Mouse (Mus musculus) WW6 (cell line): ENCODE results near the gene Prr15l.
A peak's percentile ranks its signal among the peaks of the same experiment; 100 is the strongest.

ENCODE experiments used
- DNase-seq: peaks from one replicate; pipeline ENCODE4 v3.0.0-alpha.2; 2013; ENCODE audit warnings: low read depth, low spot score

Prr15l gene

DNA sequence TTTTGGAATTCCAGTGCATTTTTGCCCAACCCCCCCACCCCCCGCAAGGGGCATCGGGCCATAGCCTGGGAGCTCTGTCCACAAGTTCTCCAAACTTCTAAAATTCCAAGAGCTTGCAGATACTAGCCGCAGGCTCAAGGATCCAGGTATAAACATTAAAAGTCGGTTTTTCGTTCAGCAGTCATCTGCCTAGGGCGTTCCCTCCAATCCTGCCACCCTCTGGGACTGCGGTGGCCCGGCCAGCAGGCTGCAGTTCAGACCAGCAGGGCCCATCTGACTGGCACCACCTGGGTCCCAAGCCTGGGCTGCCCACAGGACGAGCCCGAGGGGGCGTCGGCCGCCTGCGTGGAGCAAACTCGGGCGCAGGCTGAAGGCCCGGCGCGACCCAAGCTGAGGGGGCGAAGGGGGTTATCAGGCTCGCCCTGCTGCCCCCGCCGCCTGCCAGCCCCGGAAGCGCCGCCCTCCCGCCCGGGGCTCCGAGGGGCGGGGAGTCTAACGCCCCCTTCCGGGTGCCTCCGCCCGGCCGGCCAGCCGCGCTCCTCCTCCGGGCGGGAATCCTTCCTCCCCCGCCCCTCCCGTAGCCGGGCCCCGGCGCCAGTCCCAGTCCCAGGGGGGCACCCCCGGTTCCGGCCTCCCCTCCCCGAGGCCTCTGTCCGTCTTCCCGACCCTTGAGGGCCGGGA, 49.1 kb downstream of the Prr15l start:
- DNase-seq = no peak

DNA sequence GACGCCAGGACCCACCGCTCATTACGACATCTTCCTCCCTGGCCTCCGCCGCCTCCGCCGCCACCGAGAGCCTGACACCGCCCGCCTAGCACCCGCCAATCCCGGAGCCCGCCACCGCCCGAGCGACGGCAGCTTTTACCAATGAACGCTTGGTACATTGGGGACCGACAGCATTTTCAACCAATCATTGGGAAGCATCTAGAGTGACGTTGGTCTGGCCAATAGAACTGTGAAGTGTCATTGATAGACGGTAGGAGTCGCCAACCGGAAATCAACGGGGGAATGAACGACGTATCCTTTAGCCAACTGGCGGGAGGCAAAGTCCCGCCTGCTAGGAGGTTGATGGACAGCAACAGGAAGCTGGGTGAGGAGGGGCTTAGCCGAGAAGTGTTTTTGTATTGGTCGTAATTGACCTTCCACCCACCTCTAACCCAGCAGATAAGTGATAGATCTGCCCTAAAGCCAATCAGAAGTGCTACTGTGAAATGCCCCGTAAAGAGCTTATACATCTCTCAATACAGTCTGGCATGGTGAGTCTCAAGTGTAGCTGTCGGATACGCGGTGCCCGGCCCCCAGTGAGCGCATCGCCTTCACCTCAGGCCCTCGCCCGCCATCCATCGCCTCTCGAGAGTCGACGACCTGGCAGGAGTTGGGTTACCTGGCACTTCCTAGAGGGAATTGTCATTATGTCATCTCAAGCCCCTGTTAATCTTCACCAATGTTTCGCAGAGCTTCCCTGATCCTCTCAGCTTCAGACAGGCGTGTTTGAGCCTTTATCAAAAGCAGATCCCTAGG, 49.9 kb downstream of the Prr15l start:
- peak; percentile 100 for DNase-seq

GRCm38 (mm10) chr11:96978401-96979246, 50.7 kb downstream of the Prr15l start:
- DNase-seq = no peak

- DNase-seq = no peak
Measured at GRCm38 (mm10) chr11:96979329-96979728, 51.4 kb downstream of the Prr15l start.

DNA sequence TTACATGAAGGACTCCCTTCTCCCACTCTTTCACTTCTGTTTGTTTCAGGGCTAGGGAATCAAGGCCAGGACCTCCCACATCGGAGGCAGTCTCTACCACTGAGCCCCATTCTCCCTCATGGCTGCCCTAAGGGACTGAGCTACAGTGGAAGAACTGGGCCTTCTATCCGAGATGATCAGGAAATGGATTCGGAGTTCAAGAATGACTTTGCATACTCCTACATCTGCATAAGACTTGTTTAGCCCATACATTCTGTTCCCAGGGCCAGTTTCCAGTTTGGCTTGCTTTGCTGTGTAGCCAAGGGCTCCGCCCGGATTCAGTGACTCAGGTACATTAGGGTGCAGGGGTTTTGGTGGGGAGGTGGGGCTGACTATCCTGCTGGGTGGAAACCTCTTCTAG, 52.1 kb downstream of the Prr15l start:
- no peak for DNase-seq

DNA sequence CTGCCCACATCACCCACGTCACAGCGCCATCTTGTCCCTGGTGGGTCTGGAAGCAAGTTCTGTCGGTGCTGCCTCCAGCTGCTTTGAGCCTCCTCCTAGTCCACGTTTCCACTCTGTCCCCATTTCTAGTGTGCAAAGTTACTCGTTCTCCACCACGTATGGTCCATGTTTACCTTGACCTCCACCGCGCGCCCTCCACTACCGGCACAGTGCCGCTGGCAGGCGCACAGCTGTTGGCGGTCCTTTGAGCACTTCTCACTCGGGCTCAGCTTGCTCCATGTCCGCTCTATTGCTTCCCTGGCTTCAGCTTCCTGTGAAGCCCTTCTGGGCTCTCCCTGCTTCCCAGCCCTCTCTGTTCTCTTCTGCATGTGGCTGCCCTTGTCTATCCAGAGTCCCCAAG, 53.6 kb downstream of the Prr15l start:
- no peak for DNase-seq

GRCm38 (mm10) chr11:96982355-96982754, 54.5 kb downstream of the Prr15l start:
- DNase-seq = peak; percentile 76

DNA sequence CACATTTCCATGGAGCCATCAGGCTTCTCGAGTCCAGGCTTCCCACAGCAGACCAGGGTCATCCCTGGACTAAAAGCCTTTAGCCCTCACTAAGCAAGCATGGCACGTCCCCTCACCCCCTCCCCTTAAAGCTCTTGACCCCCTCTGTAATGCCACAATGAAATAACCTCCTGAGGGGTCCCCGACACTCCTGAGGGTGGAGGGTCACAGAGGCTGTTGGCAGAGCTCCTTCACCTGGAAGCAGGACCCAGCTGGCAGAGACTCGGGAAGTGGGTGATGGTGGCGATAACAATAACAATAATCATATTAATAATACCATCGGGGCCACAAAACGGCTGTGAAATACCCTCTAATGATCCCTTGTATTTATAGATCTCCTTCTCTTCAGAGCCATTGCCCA, 55.0 kb downstream of the Prr15l start, which contains the start of gene Sp2:
Gene Sp2, minus strand, starts transcription at position 101 of the 400 bp plus-strand sequence.
- no peak for DNase-seq

- no peak for DNase-seq
Measured at GRCm38 (mm10) chr11:96984903-96985302, 57.0 kb downstream of the Prr15l start.

GRCm38 (mm10) chr11:96986463-96986862, 58.6 kb downstream of the Prr15l start:
- no peak for DNase-seq
